Mouse (Mus musculus): ENCODE results near the gene Ptpn7.

DNA sequence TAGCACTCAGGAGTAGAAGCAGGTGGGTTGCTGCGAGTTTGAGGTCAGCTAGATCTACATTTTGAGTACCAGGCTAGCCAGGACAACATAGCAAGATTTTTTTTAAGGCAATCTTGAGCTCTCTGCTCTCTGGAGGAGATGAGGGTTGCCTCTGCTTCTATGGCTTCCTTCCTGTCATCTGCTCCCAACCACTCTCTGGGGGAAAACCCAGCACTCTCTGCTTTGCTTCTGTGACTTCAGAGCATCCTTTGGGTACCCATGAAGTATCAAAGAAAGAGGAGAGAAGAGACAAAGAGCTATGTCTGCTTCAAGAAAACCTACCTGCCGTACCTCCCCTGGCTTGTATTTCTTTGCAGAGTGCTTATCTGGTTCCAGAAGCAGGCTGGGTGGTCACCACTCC is 11.4 kb downstream of the Ptpn7 start:
- TF ChIP-seq GATA1 (IDR thresholded peaks at IDR 0.05; ENCODE audit: borderline replicate concordance, low read length) (no peak), FLI1 (IDR thresholded peaks at IDR 0.05; ENCODE audit: low read length) (no peak)
